Mouse (Mus musculus): Measurements from ENCODE around the gene N4bp1. TPM values are rescaled to one million over a fixed set of nuclear protein-coding genes. Genes with fewer than 3 reads are reported as not detected.

Gene N4bp1
- polyA plus RNA-seq, 1 experiment: 13.2 TPM

DNA sequence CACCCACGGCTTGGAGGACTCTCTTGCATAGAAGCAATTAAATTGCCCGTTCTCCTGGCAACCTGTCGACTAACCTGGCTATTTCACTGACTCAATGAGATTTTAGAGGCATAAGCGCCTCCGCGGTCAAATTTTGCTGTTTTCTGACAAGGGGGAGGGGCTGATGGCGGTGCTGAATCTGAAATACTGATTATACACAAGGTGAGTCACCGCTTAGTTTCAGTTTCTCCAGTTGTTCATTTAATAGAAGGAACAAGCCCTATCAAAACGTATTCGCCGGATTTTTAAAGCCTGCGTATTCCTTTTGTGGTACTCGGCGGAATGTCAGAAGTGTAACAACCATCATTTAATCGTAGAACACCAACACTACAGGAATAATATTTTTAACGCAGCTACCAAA lies 991 bp downstream of the N4bp1 start:
- H3K27ac ChIP-seq (ENCODE audit: insufficient read depth, low read depth, low read length): peak overlapping the region; percentile 62
- peaks cover 27% of the 10 kb centered on the region for H3K4me1 ChIP-seq (ENCODE audit: control insufficient read depth, insufficient read depth, low read length)
- H3K36me3 ChIP-seq (ENCODE audit: control insufficient read depth, insufficient read depth, low read length): no peaks in the 10 kb centered on the region
- no peak for TF ChIP-seq CTCF (conservative IDR thresholded peaks at IDR 0.05; ENCODE audit: insufficient read depth, insufficient read length, low read depth, low read length)
- TF ChIP-seq POLR2A (IDR thresholded peaks at IDR 0.05; ENCODE audit: low read depth, low read length): no peak
- no peaks in the 10 kb centered on the region for H3K27me3 ChIP-seq (replicated peaks; ENCODE audit: control insufficient read depth, insufficient read depth, low read length)
- 1% methylated on average over 16 of the region's 16 CpGs for WGBS
- peak; percentile 57 for DNase-seq
- H3K4me3 ChIP-seq (ENCODE audit: insufficient read depth, low read depth, low read length): peak overlapping the region; percentile 83

DNA sequence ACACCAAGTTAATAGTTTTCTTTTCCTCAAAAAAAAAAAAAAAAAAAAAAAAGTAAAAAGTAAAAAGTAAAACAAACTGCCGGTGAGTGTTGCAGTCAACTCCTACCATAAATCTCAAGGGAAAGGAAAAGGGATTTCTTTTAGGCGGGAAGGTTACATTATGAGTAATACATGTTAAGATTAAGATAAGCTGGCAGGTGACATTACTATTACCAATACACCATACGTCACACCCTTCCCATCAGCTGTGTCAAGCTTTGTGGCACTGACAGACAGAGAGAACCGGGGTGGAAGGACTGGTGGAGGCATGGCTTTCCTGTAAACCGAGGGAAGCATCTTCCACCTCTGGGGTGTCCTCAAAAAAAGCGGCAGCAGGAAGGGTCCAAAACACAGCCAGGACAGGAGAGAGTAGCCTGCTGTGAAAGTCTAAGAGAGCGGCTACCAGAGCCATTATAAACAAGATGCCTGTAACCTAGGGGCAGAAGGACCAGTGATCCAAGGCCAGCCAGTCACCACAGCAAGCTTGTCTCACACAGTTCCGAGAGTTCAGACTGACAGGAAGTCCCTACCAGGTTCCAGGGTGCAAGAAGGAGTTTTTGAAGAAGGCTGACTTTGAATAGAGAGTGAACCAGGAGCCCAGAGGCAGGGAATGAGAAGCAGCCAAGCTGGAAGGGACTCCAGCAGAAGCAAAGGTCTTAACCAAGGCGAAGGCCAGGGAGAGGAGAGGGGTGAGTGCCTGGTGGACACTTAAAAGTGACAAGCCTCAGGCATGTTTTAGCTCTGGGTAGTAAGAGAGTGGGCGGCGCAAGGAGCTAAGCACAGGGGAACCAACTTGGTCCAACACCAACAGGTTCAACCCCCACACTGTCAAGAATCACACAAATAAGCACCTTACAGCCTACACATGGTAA lies 2.2 kb downstream of the N4bp1 start:
- 47% methylated on average over 11 of the region's 11 CpGs for WGBS
- peaks cover 22% of the 10 kb centered on the region for H3K4me1 ChIP-seq (ENCODE audit: control insufficient read depth, insufficient read depth, low read length)
- no peak for DNase-seq
- no peak for TF ChIP-seq CTCF (conservative IDR thresholded peaks at IDR 0.05; ENCODE audit: insufficient read depth, insufficient read length, low read depth, low read length)
- TF ChIP-seq POLR2A (IDR thresholded peaks at IDR 0.05; ENCODE audit: low read depth, low read length): no peak
- no peaks in the 10 kb centered on the region for H3K27me3 ChIP-seq (replicated peaks; ENCODE audit: control insufficient read depth, insufficient read depth, low read length)
- no peak overlapping the region for H3K27ac ChIP-seq (ENCODE audit: insufficient read depth, low read depth, low read length)
- peak overlapping the region; percentile 12; the same call in 1 of the 2 replicates for H3K4me3 ChIP-seq (ENCODE audit: insufficient read depth, low read depth, low read length)
- no peaks in the 10 kb centered on the region for H3K36me3 ChIP-seq (ENCODE audit: control insufficient read depth, insufficient read depth, low read length)

DNA sequence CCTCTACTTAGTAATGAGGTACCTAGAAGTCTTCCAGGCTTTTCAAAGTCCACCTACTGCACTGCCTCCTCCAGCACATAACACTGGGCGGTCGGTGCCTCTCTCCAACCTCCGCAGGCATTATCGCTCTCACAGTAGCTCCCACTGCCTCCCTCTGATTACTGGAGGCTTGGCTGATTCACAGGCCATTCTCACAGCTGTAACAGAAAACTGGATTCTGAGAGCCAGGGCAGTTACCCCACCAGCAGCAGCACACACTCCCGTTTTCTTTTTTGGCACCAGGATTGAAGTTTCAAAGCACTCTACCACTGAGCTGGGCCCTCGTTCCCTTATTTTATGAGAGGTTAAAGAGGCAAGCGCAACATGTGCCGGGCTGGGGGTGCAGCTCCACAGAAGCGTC lies 3.1 kb downstream of the N4bp1 start:
- peaks cover 24% of the 10 kb centered on the region for H3K4me1 ChIP-seq (ENCODE audit: control insufficient read depth, insufficient read depth, low read length)
- no peaks in the 10 kb centered on the region for H3K36me3 ChIP-seq (ENCODE audit: control insufficient read depth, insufficient read depth, low read length)
- 34% methylated on average over 9 of the region's 9 CpGs for WGBS
- TF ChIP-seq POLR2A (IDR thresholded peaks at IDR 0.05; ENCODE audit: low read depth, low read length) (no peak), CTCF (conservative IDR thresholded peaks at IDR 0.05; ENCODE audit: insufficient read depth, insufficient read length, low read depth, low read length) (no peak)
- peak; percentile 44 for DNase-seq
- H3K27ac ChIP-seq (ENCODE audit: insufficient read depth, low read depth, low read length): peak overlapping the region; percentile 13; the same call in 1 of the 2 replicates
- no peak overlapping the region for H3K4me3 ChIP-seq (ENCODE audit: insufficient read depth, low read depth, low read length)
- no peaks in the 10 kb centered on the region for H3K27me3 ChIP-seq (replicated peaks; ENCODE audit: control insufficient read depth, insufficient read depth, low read length)

DNA sequence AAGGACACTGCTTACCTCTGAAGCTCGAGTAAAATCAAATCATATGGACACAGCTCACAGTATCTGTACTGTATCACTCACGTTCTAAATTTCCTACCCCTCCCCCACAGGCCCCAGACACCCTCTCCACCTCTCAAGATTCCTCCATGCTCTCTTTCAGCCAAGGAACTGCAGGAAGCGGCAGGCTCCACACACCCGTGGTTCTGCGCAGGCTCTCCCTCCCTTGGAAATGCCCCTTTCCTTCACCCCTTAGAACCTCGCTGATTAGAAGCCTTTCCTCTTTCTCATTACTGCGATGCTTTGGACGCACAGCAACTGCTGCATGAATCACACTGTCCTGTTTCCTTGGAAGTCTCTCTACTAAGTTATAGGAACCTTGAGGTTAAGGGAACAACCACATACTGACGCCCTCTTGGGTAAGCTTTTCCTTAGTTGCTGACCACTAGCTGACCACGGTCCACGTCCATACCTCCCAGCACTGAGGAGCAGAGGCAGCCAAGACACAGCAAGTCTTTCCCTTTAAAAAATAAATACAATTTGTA lies 3.9 kb downstream of the N4bp1 start:
- Histone ChIP-seq H3K27ac (ENCODE audit: insufficient read depth, low read depth, low read length) (no peak overlapping the region), H3K36me3 (ENCODE audit: control insufficient read depth, insufficient read depth, low read length) (no peaks in the 10 kb centered on the region), H3K4me3 (ENCODE audit: insufficient read depth, low read depth, low read length) (no peak overlapping the region), H3K27me3 (replicated peaks; ENCODE audit: control insufficient read depth, insufficient read depth, low read length) (no peaks in the 10 kb centered on the region), H3K4me1 (ENCODE audit: control insufficient read depth, insufficient read depth, low read length) (peaks cover 27% of the 10 kb centered on the region)
- DNase-seq: no peak
- no peak for TF ChIP-seq CTCF (conservative IDR thresholded peaks at IDR 0.05; ENCODE audit: insufficient read depth, insufficient read length, low read depth, low read length)
- TF ChIP-seq POLR2A (IDR thresholded peaks at IDR 0.05; ENCODE audit: low read depth, low read length): no peak
- 59% methylated on average over 11 of the region's 11 CpGs for WGBS

DNA sequence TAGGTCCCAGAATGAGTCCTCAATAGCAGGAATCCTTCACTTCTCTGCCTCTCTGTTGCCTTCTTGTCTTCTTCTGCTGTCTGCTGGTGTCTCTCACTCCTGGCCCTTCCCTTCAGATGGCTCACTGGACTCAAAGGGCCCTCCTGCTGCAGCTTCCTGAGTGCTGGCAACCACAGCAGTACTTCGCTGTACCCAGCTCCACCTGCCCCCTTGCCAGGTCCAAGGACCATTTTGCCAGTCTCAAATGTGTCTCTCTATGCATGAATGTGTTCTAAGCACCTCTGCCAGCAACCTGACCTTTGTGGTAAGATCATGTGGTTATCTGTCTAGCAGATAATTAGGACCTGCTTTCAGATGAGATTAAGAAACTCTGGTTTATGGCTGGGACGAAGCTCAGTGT lies 8.2 kb downstream of the N4bp1 start:
- DNase-seq: peak; percentile 78
- Histone ChIP-seq H3K27me3 (replicated peaks; ENCODE audit: control insufficient read depth, insufficient read depth, low read length) (no peaks in the 10 kb centered on the region), H3K4me3 (ENCODE audit: insufficient read depth, low read depth, low read length) (no peak overlapping the region), H3K27ac (ENCODE audit: insufficient read depth, low read depth, low read length) (no peak overlapping the region), H3K36me3 (ENCODE audit: control insufficient read depth, insufficient read depth, low read length) (no peaks in the 10 kb centered on the region), H3K4me1 (ENCODE audit: control insufficient read depth, insufficient read depth, low read length) (peaks cover 22% of the 10 kb centered on the region)
- TF ChIP-seq POLR2A (IDR thresholded peaks at IDR 0.05; ENCODE audit: low read depth, low read length) (no peak), CTCF (conservative IDR thresholded peaks at IDR 0.05; ENCODE audit: insufficient read depth, insufficient read length, low read depth, low read length) (no peak)
- 37% methylated on average over 2 of the region's 2 CpGs for WGBS

DNA sequence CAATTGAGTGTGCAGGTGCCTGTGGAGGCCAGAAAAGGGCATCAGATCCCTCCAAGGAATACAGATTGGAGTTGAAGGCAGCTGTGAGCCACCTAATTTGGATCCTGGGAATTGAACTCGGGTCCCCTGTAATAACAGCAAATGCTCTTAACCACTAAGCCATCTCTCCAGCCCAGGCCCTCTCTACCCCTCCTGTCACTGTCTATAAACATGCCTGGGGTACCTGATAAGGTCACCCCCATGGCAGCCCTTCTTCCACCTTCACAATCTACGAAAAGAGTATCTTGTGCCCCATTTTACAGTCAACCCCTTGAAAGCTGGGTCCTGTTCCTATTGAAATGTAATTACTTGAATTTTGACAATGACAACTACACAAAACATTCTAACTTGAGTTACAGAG lies 11.0 kb downstream of the N4bp1 start:
- Histone ChIP-seq H3K4me1 (ENCODE audit: control insufficient read depth, insufficient read depth, low read length) (peaks cover 13% of the 10 kb centered on the region), H3K27me3 (replicated peaks; ENCODE audit: control insufficient read depth, insufficient read depth, low read length) (no peaks in the 10 kb centered on the region), H3K36me3 (ENCODE audit: control insufficient read depth, insufficient read depth, low read length) (no peaks in the 10 kb centered on the region), H3K27ac (ENCODE audit: insufficient read depth, low read depth, low read length) (no peak overlapping the region), H3K4me3 (ENCODE audit: insufficient read depth, low read depth, low read length) (no peak overlapping the region)
- TF ChIP-seq CTCF (conservative IDR thresholded peaks at IDR 0.05; ENCODE audit: insufficient read depth, insufficient read length, low read depth, low read length): no peak
- no peak for TF ChIP-seq POLR2A (IDR thresholded peaks at IDR 0.05; ENCODE audit: low read depth, low read length)
- DNase-seq: no peak
- 95% methylated on average over 2 of the region's 2 CpGs for WGBS

DNA sequence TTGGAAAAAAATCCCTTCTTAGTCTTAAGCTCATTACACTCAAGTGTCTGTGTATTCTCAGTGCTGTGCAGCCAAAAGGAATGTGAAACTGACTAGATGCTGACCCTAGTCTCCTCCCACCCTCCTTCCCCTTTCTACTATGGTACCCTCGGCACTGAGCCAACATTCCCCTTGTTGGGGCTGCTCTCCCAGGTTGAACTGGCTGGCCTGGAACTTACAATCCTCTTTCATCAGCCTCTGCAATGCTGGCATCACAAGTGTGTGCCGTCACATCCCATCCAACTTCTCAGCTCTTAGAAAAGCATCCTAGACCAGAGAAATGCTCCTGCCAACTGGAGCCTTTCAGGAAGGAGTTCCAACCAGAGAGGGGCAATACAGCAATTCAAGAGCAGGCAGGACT lies 11.9 kb downstream of the N4bp1 start:
- Histone ChIP-seq H3K27ac (ENCODE audit: insufficient read depth, low read depth, low read length) (no peak overlapping the region), H3K4me3 (ENCODE audit: insufficient read depth, low read depth, low read length) (no peak overlapping the region), H3K4me1 (ENCODE audit: control insufficient read depth, insufficient read depth, low read length) (peaks cover 13% of the 10 kb centered on the region), H3K27me3 (replicated peaks; ENCODE audit: control insufficient read depth, insufficient read depth, low read length) (no peaks in the 10 kb centered on the region), H3K36me3 (ENCODE audit: control insufficient read depth, insufficient read depth, low read length) (no peaks in the 10 kb centered on the region)
- peak; percentile 62 for DNase-seq
- WGBS: 13% methylated on average over 2 of the region's 2 CpGs
- TF ChIP-seq POLR2A (IDR thresholded peaks at IDR 0.05; ENCODE audit: low read depth, low read length): no peak
- TF ChIP-seq CTCF (conservative IDR thresholded peaks at IDR 0.05; ENCODE audit: insufficient read depth, insufficient read length, low read depth, low read length): no peak
